Mouse (Mus musculus) lung, adult 2 months (tissue): Measurements from ENCODE around the gene Apip. TPM values are rescaled to one million over a fixed set of nuclear protein-coding genes. Genes with fewer than 3 reads are reported as not detected.

Experiments
- DNase-seq: peaks from one replicate; pipeline ENCODE4 v3.0.0; 2022
- H3K4me1 ChIP-seq: fragments of 200-500 bp; 2 replicates; pipeline ENCODE4 v1.6.1; 2011; ENCODE audit warnings: low read length; ENCODE audit not compliant: control insufficient read depth, insufficient read depth
- H3K4me3 ChIP-seq: fragments of 200-500 bp; replicated peaks from 2 replicates; pipeline ENCODE3; 2011; ENCODE audit warnings: low read depth, mild to moderate bottlenecking, control low read depth, low read length; ENCODE audit errors: extremely low read depth
- CTCF ChIP-seq: fragments of 200-500 bp; IDR thresholded peaks from 2 replicates; pipeline ENCODE4 v1.5.1; 2011; ENCODE audit warnings: mild to moderate bottlenecking, low read length, control low read depth; ENCODE audit not compliant: insufficient read depth
- POLR2A ChIP-seq: fragments of 200-500 bp; IDR thresholded peaks from 2 replicates; pipeline ENCODE4 v1.6.1; 2011; ENCODE audit warnings: low read depth, mild to moderate bottlenecking, control low read depth, low read length, borderline replicate concordance; ENCODE audit errors: extremely low read depth
- WGBS: fragments of 180-500 bp; shearing (Covaris S2); methylation state at CpG from one replicate; pipeline ENCODE4 v1.1.7; 2018; 5-methylcytosine and 5-hydroxymethylcytosine counted together
- polyA plus RNA-seq: library from polyadenylated mRNA; depleted of rRNA; stranded (reverse); fragments of >200 nt; gene quantifications from 2 replicates; pipeline ENCODE4 v1.2.3, GENCODE M21; 2012; rRNA removed

Apip gene
- polyA plus RNA-seq, 1 experiment = 12.0 TPM

DNA sequence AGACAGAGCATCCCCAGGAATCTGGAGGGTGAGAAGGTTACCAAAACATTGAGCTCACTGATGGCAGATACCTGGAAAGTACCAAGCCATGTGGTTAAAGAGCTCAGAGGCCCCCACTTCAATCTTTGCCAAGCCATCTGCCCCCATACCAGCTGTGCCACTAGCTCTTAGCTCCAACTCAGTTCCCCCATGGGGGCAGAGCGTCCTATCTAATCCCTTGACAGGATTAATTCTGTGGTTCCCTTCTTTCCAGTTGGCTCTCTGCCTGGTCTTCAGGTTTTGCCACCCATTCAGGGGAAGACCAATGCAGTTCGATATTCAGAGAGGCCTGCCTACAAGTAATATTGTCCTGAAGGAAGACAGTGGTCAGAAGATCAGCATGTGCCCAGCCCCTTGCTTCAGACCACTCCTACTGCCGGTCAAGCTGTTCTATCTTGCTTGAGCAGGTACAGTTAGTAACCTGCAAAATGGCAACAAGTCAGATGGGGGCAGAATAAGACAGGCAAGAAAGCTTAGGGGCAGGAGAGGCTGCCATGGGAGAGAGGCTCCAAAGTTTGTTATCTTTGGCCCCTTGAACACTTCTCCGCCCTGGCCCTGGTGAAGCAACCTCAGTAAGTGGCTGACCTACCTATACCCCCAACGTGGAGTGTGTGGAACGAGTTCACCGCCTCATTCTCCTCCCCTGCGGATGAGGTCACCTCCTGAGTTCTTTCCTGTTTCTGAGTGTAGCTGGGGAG is 65.2 kb downstream of the Apip start:
- WGBS = 32% methylated on average over 8 of the region's 8 CpGs
- peak; percentile 25; the same call in 1 of the 2 replicates for TF ChIP-seq CTCF
- no peak for TF ChIP-seq POLR2A
- Histone ChIP-seq H3K4me1 (no peaks in the 10 kb centered on the region; the same call in 1 of the 2 replicates), H3K4me3 (no peak overlapping the region)
- peak; percentile 43 for DNase-seq

Other genes starting within 250 kb of the Apip start
- 46.8 and 59.3 TPM in 2 replicates for gene Cd44, start 172.0 kb upstream of the Apip start, polyA plus RNA-seq
- gene Pdhx, start 162 bp upstream of the Apip start, polyA plus RNA-seq = 10.8 and 16.0 TPM in 2 replicates
- gene Ehf, start 229.6 kb downstream of the Apip start, polyA plus RNA-seq = 23.1 and 38.4 TPM in 2 replicates